Mouse (Mus musculus) liver, postnatal 0 days (tissue): ENCODE results near the gene Ephb1.

ENCODE experiments used
- CTCF ChIP-seq: sonication (generic); IDR thresholded peaks from 2 replicates; pipeline ENCODE4 v1.5.1; 2016; ENCODE audit warnings: antibody characterized with exemption, low read depth
- EP300 ChIP-seq: IDR thresholded peaks from 2 replicates; pipeline ENCODE4 v1.6.1; 2016; ENCODE audit warnings: antibody characterized with exemption, low read depth, mild to moderate bottlenecking

GRCm38 (mm10) chr9:102386816-102387215 is 32.3 kb upstream of the Ephb1 start:
- TF ChIP-seq EP300: no peak
- TF ChIP-seq CTCF: no peak
